Comparison of ENCODE assay signal across 8 mouse cellular contexts in the genomic region with DNA sequence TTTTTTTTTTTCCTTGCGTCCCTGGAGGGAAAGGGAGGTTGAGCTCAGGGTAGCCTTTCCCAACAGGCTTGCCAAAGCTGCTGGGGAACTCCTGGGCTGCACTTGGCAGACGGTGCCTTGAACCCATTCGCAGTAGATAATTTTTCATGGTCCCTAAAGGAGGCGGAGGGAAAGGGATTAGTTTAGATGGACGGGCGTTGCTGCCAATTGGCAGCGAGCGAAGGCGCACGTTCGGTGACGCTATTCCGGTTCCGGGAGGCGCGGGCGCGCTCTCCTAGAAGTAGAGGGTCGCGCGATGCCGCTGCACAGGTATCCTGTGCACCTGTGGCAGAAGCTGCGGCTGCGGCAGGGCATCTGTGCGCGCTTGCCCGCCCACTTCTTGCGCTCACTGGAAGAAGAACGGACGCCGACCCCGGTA. TPM values are rescaled to one million over a fixed set of nuclear protein-coding genes. Genes with fewer than 3 reads are reported as not detected.
DNase-seq lines count a peak whose midpoint lies in the region; ATAC-seq and TF ChIP-seq lines count a peak whose summit lies in the region.

A gene (plus strand): TSS at position 234 of the 418 bp plus-strand sequence.

- H3K36me3 ChIP-seq in ES-Bruce4 (ENCODE audit: control insufficient read depth, insufficient read depth, low read length, poor library complexity, severe bottlenecking) = peaks cover 23% of the 10 kb centered on the region
- H3K36me3 ChIP-seq in forebrain, embryonic 13.5 days (ENCODE audit: poor library complexity, severe bottlenecking) = peaks cover 33% of the 10 kb centered on the region
- peaks cover 21% of the 10 kb centered on the region for H3K36me3 ChIP-seq in liver, postnatal 0 days (replicated peaks; ENCODE audit: insufficient read depth, low read length)
- H3K36me3 ChIP-seq in neural tube, embryonic 14.5 days (ENCODE audit: control insufficient read depth, insufficient read depth, low read length) = peaks cover 16% of the 10 kb centered on the region

- peak within 1 kb of the TSS; percentile 76 for H3K4me3 ChIP-seq in ES-Bruce4 (ENCODE audit: low read depth, low read length)
- peak within 1 kb of the TSS; percentile 92 for H3K4me3 ChIP-seq in forebrain, embryonic 13.5 days
- peak within 1 kb of the TSS; percentile 88 for H3K4me3 ChIP-seq in liver, postnatal 0 days (ENCODE audit: low read depth, low read length)
- peak within 1 kb of the TSS; percentile 88 for H3K4me3 ChIP-seq in neural tube, embryonic 14.5 days (ENCODE audit: low read depth, low read length)

- peak; percentile 90 for TF ChIP-seq POLR2A in ES-Bruce4 (IDR thresholded peaks at IDR 0.05; ENCODE audit: insufficient read depth, low read length)

- H3K9ac ChIP-seq in ES-Bruce4 (ENCODE audit: low read depth, poor library complexity, severe bottlenecking) = peak within 1 kb of the TSS; percentile 50
- peak within 1 kb of the TSS; percentile 90 for H3K9ac ChIP-seq in forebrain, embryonic 13.5 days
- peak within 1 kb of the TSS; percentile 79 for H3K9ac ChIP-seq in liver, postnatal 0 days (replicated peaks)
- peak within 1 kb of the TSS; percentile 78 for H3K9ac ChIP-seq in neural tube, embryonic 14.5 days (replicated peaks; ENCODE audit: low read depth, low read length)

- H3K4me1 ChIP-seq in ES-Bruce4 (ENCODE audit: control insufficient read depth, insufficient read depth, low read length) = peaks cover 4% of the 10 kb centered on the region
- H3K4me1 ChIP-seq in forebrain, embryonic 13.5 days = peaks cover 22% of the 10 kb centered on the region
- H3K4me1 ChIP-seq in liver, postnatal 0 days (ENCODE audit: insufficient read depth) = peaks cover 7% of the 10 kb centered on the region
- H3K4me1 ChIP-seq in neural tube, embryonic 14.5 days (ENCODE audit: control insufficient read depth, insufficient read depth, low read length) = peaks cover 10% of the 10 kb centered on the region

- no peak for TF ChIP-seq CTCF in ES-Bruce4 (IDR thresholded peaks at IDR 0.05; ENCODE audit: low read depth, low read length)
- no peak for TF ChIP-seq CTCF in liver, postnatal 0 days (IDR thresholded peaks at IDR 0.05; ENCODE audit: low read depth)

- no peak within 1 kb of the TSS for H3K27ac ChIP-seq in ES-Bruce4 (ENCODE audit: insufficient read depth, low read length)
- no peak within 1 kb of the TSS for H3K27ac ChIP-seq in forebrain, embryonic 13.5 days
- peak within 1 kb of the TSS; percentile 52 for H3K27ac ChIP-seq in liver, postnatal 0 days (ENCODE audit: low read depth)
- no peak within 1 kb of the TSS for H3K27ac ChIP-seq in neural tube, embryonic 14.5 days (ENCODE audit: low read depth, low read length)

- under 1% methylated on average over 32 of the region's 32 CpGs for WGBS in forebrain, embryonic 13.5 days
- 1% methylated on average over 32 of the region's 32 CpGs for WGBS in large intestine, adult 2 months
- under 1% methylated on average over 32 of the region's 32 CpGs for WGBS in liver, postnatal 0 days (ENCODE audit: insufficient replicate concordance)
- WGBS in neural tube, embryonic 14.5 days = under 1% methylated on average over 32 of the region's 32 CpGs

- intact Hi-C loops in heart, postnatal 10 days (cut with DNase I) = loop anchor here (5.0 kb wide), 1 partner anchor 119 kb away; a partner anchor contains a TSS

- no peak for TF ChIP-seq EP300 in ES-Bruce4 (IDR thresholded peaks at IDR 0.05; ENCODE audit: insufficient read depth, low read depth, low read length)
- no peak for TF ChIP-seq EP300 in liver, postnatal 0 days (IDR thresholded peaks at IDR 0.05; ENCODE audit: low read depth)

- peak within 1 kb of the TSS; percentile 80 for H3K4me2 ChIP-seq in forebrain, embryonic 13.5 days
- peak within 1 kb of the TSS; percentile 69 for H3K4me2 ChIP-seq in liver, postnatal 0 days (ENCODE audit: low read depth, low read length)
- peak within 1 kb of the TSS; percentile 88 for H3K4me2 ChIP-seq in neural tube, embryonic 14.5 days (ENCODE audit: low read depth, low read length)

- no peaks in the 10 kb centered on the region for H3K27me3 ChIP-seq in ES-Bruce4 (ENCODE audit: control insufficient read depth, insufficient read depth, low read length, poor library complexity, severe bottlenecking)
- peaks cover 15% of the 10 kb centered on the region for H3K27me3 ChIP-seq in forebrain, embryonic 13.5 days
- H3K27me3 ChIP-seq in liver, postnatal 0 days (ENCODE audit: insufficient read depth, low read length) = no peaks in the 10 kb centered on the region
- H3K27me3 ChIP-seq in neural tube, embryonic 14.5 days (ENCODE audit: control insufficient read depth, insufficient read depth, low read length) = no peaks in the 10 kb centered on the region

- DNase-seq in heart, postnatal 10 days = peak; percentile 95 to 97
- DNase-seq in large intestine, adult 2 months (ENCODE audit: low read depth, low spot score) = peak; percentile 94
- DNase-seq in liver, postnatal 0 days = peak; percentile 93
- peak; percentile 96 for DNase-seq in testis, postnatal 10 days (ENCODE audit: low spot score)

- H3K9me3 ChIP-seq in ES-Bruce4 (replicated peaks; ENCODE audit: control insufficient read depth, insufficient read depth, low read length, poor library complexity, severe bottlenecking) = no peaks in the 10 kb centered on the region
- H3K9me3 ChIP-seq in forebrain, embryonic 13.5 days (replicated peaks) = no peaks in the 10 kb centered on the region
- no peaks in the 10 kb centered on the region for H3K9me3 ChIP-seq in liver, postnatal 0 days (ENCODE audit: low read length)
- H3K9me3 ChIP-seq in neural tube, embryonic 14.5 days (ENCODE audit: control insufficient read depth, low read length) = no peaks in the 10 kb centered on the region

- peak; percentile 87 for ATAC-seq in cerebellum, adult (ENCODE audit: insufficient number of reproducible peaks, low FRiP score, low TSS enrichment)
- ATAC-seq in forebrain, embryonic 13.5 days = peak; percentile 94
- ATAC-seq in liver, postnatal 0 days = peak; percentile 92
- peak; percentile 90 for ATAC-seq in neural tube, embryonic 14.5 days (ENCODE audit: low read depth)

RNA-seq across cellular contexts. Expression of the gene that starts here (rescaled TPM):
- 97.6 and 105 TPM in 2 replicates for polyA plus RNA-seq in ES-Bruce4 (2011; ENCODE audit: insufficient read depth, insufficient read length, low read depth, missing spikeins)
- polyA plus RNA-seq in forebrain, embryonic 13.5 days (2015; fragmentation: Nextera tagmentation; extraction: Ambion mirVana) = 230 and 241 TPM in 2 replicates
- total RNA-seq in heart, postnatal 10 days (2021) = 100 to 1,000 TPM in 1 of 2 experiments, 10 to 100 TPM in 1; 92.2 to 101 TPM
- polyA plus RNA-seq in large intestine, adult 2 months (2012; rRNA removed) = 96.4 and 99.2 TPM in 2 replicates
- 81.9 and 85.9 TPM in 2 replicates for polyA plus RNA-seq in liver, postnatal 0 days (2015; fragmentation: Nextera tagmentation; extraction: Ambion mirVana)
- polyA plus RNA-seq in neural tube, embryonic 14.5 days (2014; fragmentation: Nextera tagmentation; extraction: Ambion mirVana) = 177 and 192 TPM in 2 replicates
